Mouse (Mus musculus) mature B cell (primary cell): ENCODE data around the gene Egflam.

Experiments
- in situ Hi-C: fragments of 300-500 bp; cut with MboI; formaldehyde crosslinking; loops from 2 replicates; pipeline ENCODE4 v1.14.3; 2019

The Egflam gene

DNA sequence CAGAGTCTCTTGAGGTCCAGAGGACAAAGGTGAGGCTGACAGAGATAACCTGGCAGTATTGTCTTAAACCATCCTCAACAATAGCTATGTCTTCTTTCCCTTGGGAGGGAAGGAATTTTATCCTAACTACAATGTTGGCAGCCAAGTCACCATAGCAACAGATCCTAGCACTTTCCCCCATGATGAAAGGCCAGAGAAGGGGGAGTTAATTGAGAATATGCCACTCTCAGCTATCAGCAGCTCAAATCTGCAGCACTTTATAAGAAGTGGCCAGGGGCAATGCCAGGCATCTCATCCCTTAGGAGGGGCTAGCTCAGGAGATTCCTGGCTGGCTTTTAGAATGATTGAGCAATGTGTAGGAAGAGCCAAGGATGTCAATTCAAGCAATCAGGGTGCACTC is 105.3 kb downstream of the Egflam start:
- in situ Hi-C loops: no loop called here

DNA sequence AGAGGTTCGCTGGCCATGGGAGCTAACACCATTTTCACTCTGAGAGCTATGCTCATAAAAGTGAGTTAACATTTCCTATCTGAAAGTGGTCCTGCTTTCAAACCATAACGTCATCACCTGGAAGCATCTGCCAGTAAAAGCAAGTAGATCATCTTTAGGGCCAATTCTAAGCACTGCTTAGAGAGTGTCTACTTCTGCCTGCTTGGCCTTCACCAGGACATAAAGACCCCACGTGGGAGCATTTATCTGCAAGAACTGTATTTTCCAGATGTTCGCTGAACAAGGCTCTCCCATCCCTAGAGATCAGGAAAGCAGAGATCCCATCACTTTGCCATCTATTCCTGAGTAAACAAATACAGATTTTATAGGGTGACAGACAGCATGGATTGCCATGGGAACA is 108.2 kb downstream of the Egflam start:
- in situ Hi-C loops: no loop called here

DNA sequence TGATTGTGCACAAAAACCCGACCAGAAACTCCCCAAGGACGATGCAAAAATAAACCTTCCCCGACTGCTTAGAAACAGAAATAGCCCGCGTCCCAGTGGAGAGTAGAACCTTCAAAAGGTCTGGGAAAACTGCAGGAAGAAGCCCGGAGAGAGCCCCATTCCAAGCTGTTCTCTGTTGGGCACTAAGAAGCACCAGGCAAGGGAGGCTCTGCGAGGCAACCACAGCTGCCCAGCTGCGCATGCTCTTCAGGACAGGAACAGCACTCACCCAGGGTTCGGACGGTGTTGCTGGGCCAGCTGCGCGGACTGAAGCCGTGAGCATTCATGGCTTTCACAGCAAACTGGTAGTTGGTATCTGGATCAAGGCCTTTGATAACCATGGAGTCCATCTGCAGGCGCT is 108.7 kb downstream of the Egflam start:
- in situ Hi-C loops: no loop called here

DNA sequence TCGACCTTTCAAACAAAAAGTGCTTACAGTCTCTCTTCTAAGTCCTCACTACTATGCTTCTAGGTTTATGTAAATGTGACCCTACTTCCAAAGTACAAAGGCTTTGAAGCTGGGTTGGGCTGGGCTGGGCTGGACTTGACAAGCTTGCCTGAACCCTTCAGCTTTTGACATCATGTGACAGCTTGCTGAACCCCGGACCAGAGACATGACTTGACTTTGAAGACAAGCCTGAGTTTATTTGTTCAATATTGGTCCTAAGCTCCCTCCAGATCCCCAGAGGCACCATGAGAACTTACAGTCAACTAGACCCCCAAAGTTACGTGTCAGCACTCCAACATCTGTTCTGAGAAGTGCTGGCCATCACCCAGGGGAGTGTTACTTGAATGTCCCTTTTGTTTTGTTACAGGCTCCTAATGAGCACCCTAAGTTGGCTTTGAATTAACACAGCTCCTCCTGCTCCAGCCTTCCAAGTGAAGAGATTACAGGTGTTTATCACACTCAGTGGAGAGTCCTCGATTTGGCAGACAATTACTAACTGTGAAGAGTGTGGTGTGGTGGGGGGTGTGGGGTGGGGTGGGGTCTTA is 109.3 kb downstream of the Egflam start:
- in situ Hi-C loops: no loop called here

DNA sequence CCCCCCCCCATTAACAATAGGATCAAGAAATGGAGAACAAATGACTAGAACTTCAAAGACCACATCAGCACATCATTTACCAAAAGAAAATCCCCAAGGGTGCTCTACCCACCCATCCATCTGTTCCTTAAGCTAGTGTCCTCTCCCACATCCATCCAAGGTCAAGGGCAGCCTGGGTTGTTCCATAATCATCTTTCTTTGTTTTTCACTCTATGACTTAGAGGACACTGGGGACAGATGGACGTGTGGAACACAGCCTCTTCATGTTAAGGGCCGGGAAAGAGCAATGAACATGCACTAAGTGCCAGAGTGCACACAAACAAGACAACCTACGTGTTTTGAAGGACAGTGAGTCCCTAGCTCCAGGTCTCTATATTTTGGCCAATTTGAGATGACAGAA is 110.3 kb downstream of the Egflam start:
- in situ Hi-C loops: no loop called here

DNA sequence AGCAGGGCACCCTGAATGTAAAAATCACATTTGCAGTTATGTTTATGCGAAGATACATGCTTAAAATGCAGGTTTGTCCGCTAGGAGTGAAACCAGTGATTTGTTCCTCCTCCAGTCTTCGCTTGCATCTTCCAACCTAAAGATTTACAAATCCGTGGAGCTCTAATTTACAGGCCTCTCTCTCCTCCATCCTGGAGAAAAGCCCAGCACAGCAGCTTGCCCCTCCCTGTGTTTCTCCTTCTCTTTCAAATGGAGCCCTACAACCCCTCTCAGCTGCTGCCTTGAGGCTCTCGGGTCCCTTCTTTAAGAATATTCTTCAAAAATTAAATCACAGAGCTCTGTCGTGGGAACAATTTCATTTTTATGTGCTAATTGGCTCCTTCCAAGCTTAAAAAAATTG is 116.6 kb downstream of the Egflam start:
- in situ Hi-C loops: no loop called here

DNA sequence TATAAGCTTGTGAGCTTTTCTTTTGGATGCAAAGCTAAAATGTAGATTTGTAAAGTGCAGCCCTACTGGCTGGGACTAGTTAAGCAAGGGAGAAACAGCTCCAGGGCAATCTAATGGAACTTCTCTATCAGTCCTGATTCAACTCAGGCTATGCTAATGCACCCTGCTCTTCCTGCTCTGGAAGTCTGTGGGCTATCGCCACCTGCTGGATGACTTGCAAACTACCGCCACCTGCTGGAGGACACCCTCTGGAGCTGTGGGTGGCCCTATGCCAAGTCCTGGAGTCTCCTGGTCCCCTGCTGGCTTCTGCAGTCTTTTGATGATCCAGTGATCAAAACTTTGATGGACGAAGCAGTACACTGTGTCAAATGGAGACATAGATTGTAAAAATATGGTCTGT is 134.4 kb downstream of the Egflam start:
- in situ Hi-C loops: no loop called here

DNA sequence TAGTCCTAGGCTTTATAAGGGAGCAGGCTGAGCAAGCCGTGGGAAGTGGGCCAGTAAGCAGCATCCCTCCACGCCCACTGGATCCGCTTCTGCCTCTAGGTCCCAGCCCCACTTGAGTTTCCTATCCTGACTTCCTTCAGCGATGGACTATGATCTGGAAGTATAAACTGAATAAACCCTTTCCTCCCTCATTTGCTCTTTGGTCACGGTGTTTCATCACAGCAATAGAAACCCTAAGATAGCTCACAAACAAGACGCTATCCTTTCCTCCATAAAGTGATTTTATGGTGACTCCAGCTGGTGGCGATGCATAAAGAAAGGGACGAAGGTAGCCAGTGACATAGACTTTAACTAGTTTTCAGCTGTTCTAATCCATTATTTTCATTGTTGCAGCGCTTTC is 134.9 kb downstream of the Egflam start:
- in situ Hi-C loops: no loop called here

DNA sequence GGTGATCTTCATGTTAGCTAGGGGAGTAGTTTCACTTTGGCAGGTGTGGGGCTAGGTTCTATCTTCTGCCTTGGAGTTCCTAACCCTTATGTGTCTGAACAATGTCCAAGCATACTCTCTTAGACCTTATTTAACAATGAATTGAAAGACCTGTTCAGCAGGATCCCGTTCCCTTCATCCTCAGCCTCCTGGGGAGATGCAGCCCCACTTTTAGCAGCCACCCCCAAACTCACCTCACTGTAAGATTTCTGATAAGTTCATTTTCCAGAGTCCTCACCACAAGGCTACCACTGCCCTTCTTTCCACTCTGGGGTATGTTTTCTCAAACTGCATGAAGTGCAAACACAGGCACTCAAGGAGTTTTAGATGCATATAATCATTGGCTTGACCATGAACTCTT is 136.8 kb downstream of the Egflam start:
- in situ Hi-C loops: no loop called here

DNA sequence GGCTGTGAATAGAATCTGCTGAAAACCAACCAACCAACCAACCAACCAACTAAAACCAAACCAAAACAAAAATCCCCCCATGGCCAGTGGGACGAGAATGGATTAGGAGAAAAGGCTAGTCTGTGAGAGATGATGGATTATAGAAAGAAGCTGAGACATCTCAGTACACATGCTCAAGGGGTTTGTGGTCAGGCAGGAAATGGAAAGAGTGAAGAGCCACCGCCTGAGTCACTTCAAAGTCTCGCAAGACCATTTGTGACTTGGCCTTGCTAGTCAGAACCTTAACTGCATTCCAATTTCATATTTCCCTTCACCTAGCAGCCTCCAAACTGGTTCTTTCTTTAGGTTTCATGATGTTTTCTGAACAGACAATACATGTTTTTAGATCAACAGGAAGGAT is 141.6 kb downstream of the Egflam start:
- in situ Hi-C loops: no loop called here

DNA sequence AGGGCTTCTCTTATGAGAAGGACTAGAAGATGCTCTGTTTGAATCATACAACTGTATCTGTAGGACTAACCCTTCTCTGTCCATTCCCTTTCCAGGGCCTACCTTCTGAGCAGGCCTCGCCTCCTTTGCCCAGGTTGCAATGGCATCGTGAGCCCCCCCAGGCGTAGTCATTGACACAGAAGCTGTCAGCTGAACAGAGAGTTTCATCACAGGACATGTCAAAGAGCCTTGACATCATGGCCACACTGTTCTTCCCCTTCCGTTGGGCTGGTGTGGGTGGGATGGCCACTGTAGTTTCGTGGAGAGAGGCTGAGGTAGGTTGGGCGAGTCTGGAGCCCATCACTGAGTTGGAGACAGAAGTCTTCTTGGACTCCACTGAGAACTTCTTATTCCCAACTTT is 144.9 kb downstream of the Egflam start:
- in situ Hi-C loops: no loop called here

DNA sequence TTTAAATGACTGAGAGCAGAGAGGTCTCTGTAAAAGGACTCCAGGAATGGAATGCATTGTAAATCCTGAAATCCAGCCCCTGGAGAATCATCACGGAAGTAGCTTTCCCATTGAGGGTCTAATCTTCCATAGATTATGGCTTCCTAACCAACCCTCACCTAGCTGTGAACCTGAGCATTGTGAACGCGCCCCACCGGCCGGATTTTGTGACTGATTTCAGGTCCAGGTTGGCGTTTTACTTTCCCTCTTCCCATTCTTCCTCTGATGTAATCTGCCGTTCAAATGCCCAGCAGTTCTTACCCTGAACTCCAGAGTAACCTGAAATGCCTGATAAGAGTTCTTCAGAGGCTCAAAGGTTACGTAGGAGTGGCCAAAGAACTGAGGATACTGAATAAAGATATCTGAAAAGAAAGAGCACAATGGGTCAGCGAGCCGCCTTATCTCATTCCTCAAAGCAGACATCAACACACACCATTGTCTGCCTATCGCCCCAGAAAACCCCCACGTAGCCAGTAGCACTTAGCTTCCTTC is 146.0 kb downstream of the Egflam start:
- in situ Hi-C loops: no loop called here

DNA sequence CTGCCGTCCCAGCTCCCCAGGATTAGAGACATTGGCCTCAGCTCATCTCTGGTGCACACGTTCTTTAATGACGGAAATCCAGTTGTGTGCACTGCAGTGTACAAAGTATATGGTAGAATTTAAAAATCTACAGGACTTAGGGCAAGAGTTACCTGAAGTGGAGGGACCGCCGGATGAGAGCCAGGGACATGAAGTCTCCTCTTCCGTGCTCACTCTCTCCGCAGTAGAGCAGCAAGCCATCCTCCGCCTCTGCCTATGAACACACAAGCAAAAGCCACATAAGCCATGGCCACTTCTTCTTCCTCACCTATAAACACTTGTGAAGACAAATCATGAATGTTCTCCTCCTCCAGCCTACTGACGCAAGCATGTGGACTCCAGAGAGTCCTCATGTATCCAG is 147.2 kb downstream of the Egflam start:
- in situ Hi-C loops: no loop called here

DNA sequence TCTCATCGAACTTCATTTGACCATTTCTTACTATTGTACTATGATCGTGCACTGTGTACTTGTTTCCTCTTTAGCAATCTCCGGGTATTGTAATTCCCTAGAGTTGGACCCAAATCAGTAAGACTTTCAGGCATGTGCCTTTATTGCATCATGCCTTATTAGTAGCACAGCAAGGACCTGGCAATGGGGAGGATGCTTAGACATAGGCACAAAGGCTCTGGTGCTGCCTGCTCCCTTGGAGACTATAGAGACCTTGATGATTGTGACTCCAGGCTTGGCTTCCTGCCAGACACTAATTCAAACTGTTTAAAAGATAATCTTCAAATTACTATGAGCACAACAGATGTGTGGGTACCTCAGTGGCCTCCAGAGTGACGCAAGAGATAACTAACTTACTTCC is 149.0 kb downstream of the Egflam start:
- in situ Hi-C loops: no loop called here

DNA sequence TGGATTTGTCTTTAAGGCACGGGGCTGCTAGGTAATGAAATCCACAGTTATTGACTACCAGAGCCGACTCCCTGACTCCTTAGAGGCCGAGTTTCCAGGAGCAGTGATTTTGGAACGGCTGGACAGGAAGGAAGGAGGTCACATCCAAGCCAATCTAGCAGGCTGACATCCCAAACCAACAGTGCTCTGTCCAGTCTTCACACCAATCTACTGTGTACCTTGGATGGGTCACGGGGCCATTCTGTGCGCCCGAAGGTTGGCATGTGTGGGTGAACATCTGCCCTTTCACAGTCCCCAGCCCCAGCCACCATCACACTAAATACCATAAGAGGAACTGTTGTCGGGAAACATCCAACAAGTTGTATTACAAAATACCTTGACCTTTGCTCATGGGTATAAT is 150.9 kb downstream of the Egflam start:
- in situ Hi-C loops: no loop called here

DNA sequence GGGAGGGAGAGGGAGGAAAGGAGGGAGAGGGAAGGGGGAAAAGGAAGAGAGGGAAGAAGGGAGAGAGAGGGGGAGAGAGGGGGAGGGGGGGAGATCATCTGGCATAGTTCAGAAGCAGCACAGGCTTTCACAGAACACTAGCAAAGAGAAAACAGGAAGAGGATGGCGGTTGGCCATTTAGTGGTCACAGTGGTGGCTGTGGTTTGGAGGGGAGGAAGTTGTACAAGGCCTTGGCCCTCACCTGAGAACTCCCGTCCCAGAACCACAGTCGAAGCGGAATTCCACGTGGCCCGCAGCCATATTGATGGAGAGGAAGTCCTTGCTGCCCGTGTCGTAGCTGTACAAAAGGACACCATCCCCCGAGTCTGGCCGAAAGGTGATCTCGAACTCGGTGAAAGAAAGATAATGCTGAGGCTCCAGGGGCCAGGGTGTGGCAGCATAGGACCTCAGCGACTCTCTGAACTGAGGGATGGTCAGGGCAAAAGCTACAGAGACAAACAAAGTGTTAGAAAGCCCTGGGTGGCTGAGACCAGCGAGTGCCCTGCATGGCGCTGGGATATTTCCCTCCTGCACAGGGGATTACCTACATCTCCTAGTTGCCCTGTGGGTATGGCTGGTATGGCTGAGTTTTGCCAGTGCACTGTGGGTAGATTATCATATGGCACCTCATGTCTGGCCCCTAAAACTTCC is 155.9 kb downstream of the Egflam start:
- in situ Hi-C loops: no loop called here

DNA sequence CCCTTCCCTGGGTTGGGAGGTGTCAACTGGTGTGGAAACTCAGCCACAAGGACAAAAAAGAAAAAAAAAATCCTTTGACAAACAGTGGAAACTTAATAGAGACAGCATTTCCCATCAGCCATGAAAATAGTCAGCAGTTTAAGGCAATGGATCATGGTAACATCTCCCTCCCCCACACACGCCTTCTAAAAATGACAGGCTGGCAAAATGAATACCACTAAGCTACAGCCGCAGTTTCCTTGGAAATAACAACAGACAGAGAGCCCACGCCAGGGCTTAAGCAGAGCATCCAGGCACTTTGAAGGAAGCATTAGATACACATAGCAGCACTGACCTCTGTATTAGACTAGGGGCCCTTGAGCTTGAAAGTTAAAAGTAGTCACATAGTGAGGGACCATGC is 157.2 kb downstream of the Egflam start:
- in situ Hi-C loops: no loop called here

DNA sequence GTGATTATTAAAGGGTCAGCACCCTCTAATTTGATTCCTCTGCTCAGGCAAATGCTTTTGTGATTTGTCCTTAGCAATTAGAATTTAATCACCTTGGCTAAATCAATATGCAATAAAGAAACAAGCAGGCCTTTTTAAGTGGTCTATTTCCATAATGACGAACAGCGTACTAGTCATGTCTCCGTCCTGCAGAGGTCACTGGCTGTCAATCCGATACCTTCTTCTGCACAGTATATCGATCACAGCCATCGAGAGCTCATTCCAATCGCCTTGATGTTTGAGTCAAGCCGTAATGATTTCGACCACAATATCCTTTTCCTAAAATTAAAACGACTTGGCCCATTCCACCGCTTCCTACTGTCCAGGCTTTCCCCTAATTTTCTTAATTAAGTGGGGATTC is 158.3 kb downstream of the Egflam start:
- in situ Hi-C loops: loop anchor here (10.0 kb wide), 1 partner anchor 335 kb away; no protein-coding TSS in a partner anchor

DNA sequence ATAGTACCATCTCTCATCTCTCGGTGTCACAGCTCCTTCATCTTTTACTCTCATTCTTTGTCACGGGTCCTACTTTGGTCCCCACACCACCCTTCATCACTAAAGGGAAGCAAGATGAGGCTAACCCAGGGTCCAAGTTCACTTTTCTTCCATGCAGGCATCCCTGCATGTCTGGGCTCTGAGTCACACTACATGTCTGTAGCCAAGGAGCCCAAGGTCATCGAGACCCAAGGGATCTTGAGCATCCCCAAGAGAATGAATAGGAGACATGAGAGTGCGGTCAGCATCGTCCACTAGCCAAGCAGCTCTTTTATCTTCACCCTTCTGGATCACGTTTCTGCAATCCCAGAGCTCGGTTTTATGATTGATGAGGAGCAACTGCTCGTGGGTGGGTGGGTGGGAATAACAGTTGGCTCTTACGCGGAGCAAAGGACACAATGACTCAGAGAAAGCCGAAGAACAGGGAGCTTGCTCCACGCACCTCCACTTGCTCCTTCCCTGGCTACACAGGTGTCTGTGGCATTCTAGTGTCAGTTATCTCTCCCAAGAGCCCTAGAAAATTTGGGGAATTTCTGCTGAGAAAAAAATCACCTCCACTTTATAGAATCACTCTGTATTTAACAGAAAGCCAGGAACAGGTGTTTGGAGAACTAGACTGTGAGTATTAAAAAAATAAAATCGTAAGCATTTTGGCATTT is 164.7 kb downstream of the Egflam start:
- in situ Hi-C loops: loop anchor here (10.0 kb wide), 1 partner anchor 329 kb away; no protein-coding TSS in a partner anchor

DNA sequence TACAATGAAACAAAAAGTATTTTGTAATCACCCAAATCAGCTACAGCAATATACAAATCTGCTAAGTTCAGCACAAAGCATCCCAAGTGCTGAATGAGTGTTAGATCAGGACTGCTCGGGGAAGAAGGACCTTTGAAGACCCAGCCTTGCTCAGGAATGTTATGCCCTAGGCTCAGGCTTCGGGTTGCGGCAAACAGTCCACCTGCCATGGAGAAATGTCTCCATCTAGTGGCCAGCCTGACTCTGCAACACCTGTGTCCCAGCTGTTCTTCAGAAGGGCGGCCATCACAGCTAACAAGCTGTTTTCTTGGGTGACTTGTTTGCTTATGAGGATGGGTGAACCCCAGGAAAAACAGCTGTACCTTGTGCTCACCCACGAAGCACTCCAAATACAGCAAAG is 172.0 kb downstream of the Egflam start:
- in situ Hi-C loops: no loop called here

DNA sequence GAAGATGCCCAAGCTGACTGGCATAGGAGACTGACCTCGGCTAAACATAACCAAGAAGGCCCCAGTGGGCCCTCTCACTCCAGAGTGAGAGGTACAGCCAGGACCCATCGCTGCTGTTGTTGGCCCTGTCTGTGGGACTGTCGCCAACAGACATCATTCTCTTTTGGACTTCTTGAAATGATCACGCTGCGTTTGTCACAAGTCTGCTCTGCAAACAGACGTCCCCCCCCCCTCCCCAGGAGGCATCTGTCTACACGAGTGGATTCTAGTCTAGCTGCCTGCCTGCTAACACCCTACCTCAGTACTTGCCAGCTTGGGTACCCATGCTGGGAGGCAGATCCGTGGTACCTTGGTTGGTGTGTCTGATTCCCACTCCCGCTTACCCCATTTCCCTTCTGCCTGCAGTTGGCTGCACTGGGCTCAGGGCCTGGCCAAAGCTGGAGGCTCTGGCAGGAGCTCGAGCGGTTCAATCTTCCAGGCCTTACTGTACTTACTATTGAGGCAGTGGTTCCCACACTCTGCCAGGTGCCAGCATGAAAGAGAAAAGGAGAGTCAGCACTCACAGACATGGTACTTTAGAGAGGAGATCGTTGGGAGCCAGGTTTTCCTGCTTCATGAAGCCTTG is 173.9 kb downstream of the Egflam start:
- in situ Hi-C loops: loop anchor here (25.0 kb wide), 1 partner anchor 187 kb away; no protein-coding TSS in a partner anchor

DNA sequence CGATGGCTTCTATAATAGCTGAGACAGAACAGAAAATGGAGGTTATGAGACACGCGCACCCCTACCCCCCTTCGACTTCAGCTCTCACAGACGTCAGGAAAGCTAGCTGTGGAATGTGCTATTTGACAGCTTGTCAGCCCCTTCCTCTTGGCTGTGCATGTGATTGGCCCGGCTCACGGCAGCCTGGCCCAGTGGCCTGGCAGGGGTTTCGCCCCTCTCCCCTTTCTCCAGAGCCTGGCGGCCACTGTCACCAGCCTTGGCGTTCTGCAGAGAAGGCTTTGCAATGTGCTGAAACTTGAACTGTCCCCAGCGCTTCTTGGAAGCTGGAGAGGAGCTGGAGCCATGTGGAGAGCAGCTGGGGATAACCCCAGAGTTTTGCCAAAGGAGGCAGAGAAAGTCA is 175.4 kb downstream of the Egflam start:
- in situ Hi-C loops: loop anchor here (25.0 kb wide), 1 partner anchor 186 kb away; no protein-coding TSS in a partner anchor

DNA sequence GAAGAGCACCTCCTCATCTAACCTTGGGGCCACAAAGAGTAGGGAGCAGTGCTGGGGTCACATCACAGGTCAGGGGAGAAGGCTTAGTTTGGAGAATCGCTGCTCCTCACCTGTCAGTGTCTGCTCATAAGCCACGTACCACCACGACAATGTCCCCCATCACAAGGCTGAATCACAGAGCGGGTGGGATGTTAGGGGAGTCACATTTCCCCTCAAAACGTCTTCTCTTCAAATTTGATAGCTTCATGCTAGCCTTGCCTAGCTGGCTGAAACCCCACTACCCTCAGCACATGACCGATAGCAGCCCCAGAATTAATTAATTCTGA is 181.0 kb downstream of the Egflam start:
- in situ Hi-C loops: loop anchor here (10.0 to 25.0 kb wide), 2 partner anchors 180 to 302 kb away; no protein-coding TSS in a partner anchor
